Mouse (Mus musculus) lung, postnatal 36 days (tissue): ENCODE data around the gene Cd84.
"Not testable (repeated sequence)": the region's sequence is repeated elsewhere in the genome, so short reads cannot be mapped to it uniquely, and the experiment has no call there.

Experiments used
- DNase-seq: peaks from one replicate; pipeline ENCODE4 v3.0.0; 2022; ENCODE audit warnings: mixed read lengths

Cd84 gene

GRCm38 (mm10) chr1:171839488-171839887 is at the start of gene Cd84:
Cd84 (plus strand) TSS chr1:171839697.
- peak; percentile 26 for DNase-seq

GRCm38 (mm10) chr1:171791491-171791890 is 48.0 kb upstream of the Cd84 start:
- no peak for DNase-seq

- no peak for DNase-seq
Observed at GRCm38 (mm10) chr1:171796185-171796584, 43.3 kb upstream of the Cd84 start.

- DNase-seq, result no peak
Observed at GRCm38 (mm10) chr1:171797840-171798239, 41.7 kb upstream of the Cd84 start.

- no peak for DNase-seq
Observed at GRCm38 (mm10) chr1:171799648-171800047, 39.8 kb upstream of the Cd84 start.

- DNase-seq, result not testable (repeated sequence)
Observed at GRCm38 (mm10) chr1:171811048-171811447, 28.4 kb upstream of the Cd84 start.

GRCm38 (mm10) chr1:171815545-171816439 is 23.7 kb upstream of the Cd84 start:
- DNase-seq, result peak; percentile 70

- no peak for DNase-seq
Observed at GRCm38 (mm10) chr1:171816991-171817390, 22.5 kb upstream of the Cd84 start.

GRCm38 (mm10) chr1:171821331-171821730 is 18.2 kb upstream of the Cd84 start:
- no peak for DNase-seq

GRCm38 (mm10) chr1:171825462-171825861 is 14.0 kb upstream of the Cd84 start:
- no peak for DNase-seq

- peak; percentile 42 for DNase-seq
Observed at GRCm38 (mm10) chr1:171826164-171826563, 13.3 kb upstream of the Cd84 start.

- peak; percentile 33 for DNase-seq
Observed at GRCm38 (mm10) chr1:171827674-171828073, 11.8 kb upstream of the Cd84 start.

GRCm38 (mm10) chr1:171840450-171841023 is 1.0 kb downstream of the Cd84 start:
- peak; percentile 32 for DNase-seq

GRCm38 (mm10) chr1:171845035-171845754 is 5.7 kb downstream of the Cd84 start:
- DNase-seq, result peak; percentile 64

- DNase-seq, result no peak
Observed at GRCm38 (mm10) chr1:171848201-171848600, 8.7 kb downstream of the Cd84 start.

GRCm38 (mm10) chr1:171848757-171849156 is 9.3 kb downstream of the Cd84 start:
- DNase-seq, result no peak

- peak; percentile 74 for DNase-seq
Observed at GRCm38 (mm10) chr1:171849454-171849853, 10.0 kb downstream of the Cd84 start.

GRCm38 (mm10) chr1:171865467-171865866 is 26.0 kb downstream of the Cd84 start:
- no peak for DNase-seq

GRCm38 (mm10) chr1:171886989-171887388 is 47.5 kb downstream of the Cd84 start:
- no peak for DNase-seq

GRCm38 (mm10) chr1:171895364-171895763 is 55.9 kb downstream of the Cd84 start, which contains the start of gene Gm10521:
Gm10521 (plus strand) TSS chr1:171895664.
- not testable (repeated sequence) for DNase-seq

GRCm38 (mm10) chr1:171904011-171904410 is 64.5 kb downstream of the Cd84 start:
- DNase-seq, result no peak

- peak; percentile 15 for DNase-seq
Observed at GRCm38 (mm10) chr1:171915638-171916458, 76.4 kb downstream of the Cd84 start.
